Mouse (Mus musculus): Measurements from ENCODE around the gene Pde11a.

DNA sequence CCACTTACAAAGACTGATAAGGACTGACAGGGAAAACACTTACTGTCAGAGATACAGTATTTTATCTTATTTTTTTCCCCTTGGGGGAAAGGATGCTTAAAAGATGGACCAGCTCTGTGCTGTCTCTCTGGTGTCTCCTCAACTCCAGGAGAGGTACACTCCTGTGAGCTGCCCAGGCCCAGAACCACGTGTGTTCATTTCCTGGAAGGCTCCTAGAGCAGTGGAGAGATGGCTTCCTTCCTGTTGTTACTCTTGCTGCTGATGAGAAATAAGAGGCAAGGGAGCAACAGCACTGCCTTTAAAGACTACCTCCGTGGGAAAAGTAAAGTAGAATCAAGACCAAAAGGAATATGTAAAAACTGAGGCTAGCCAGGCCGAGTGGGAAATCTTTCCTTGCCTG is 205.6 kb downstream of the Pde11a start:
- no peak for TF ChIP-seq CTCF (IDR thresholded peaks at IDR 0.05; ENCODE audit: control insufficient read depth, insufficient read depth, low read length)
- TF ChIP-seq POLR2A (IDR thresholded peaks at IDR 0.05; ENCODE audit: borderline replicate concordance, control insufficient read depth, low read depth, low read length), result no peak

All from bone marrow, adult 2 months (tissue).